Mouse (Mus musculus) forebrain, embryonic 10.5 days (tissue): ENCODE measurements at regions not wholly inside any gene's neighbourhood (a gene's known extent, or its start where the extent isn't known, plus 50 kb on each side); places are given as distances from the start of the nearest gene placed in this dataset.

ENCODE experiments used
- DNase-seq: peaks from one replicate; pipeline ENCODE4 v3.0.0-alpha.2; 2017; ENCODE audit warnings: low spot score; ENCODE audit errors: extremely low spot score
- H3K27ac ChIP-seq: fragments of 300-500 bp; sonication (generic); 2 replicates; pipeline ENCODE4 v1.5.1; 2016; ENCODE audit warnings: mild to moderate bottlenecking
- H3K27me3 ChIP-seq: fragments of 300-500 bp; sonication (generic); 2 replicates; pipeline ENCODE4 v1.6.1; 2016; ENCODE audit warnings: mild to moderate bottlenecking; ENCODE audit not compliant: poor library complexity, severe bottlenecking
- H3K36me3 ChIP-seq: fragments of 300-500 bp; sonication (generic); replicated peaks from 2 replicates; pipeline ENCODE4 v1.6.1; 2016; ENCODE audit warnings: mild to moderate bottlenecking, moderate library complexity
- H3K4me1 ChIP-seq: fragments of 300-500 bp; sonication (generic); 2 replicates; pipeline ENCODE4 v1.6.1; 2016
- H3K4me3 ChIP-seq: fragments of 300-500 bp; sonication (generic); 2 replicates; pipeline ENCODE4 v1.5.1; 2016; ENCODE audit warnings: mild to moderate bottlenecking, moderate library complexity
- H3K9me3 ChIP-seq: fragments of 300-500 bp; sonication (generic); 2 replicates; pipeline ENCODE4 v1.6.1; 2016; ENCODE audit warnings: mild to moderate bottlenecking, moderate library complexity
- WGBS: fragments of 180-500 bp; shearing (Covaris S2); methylation state at CpG from one replicate; pipeline ENCODE4 v1.1.7; 2016; 5-methylcytosine and 5-hydroxymethylcytosine counted together

DNA sequence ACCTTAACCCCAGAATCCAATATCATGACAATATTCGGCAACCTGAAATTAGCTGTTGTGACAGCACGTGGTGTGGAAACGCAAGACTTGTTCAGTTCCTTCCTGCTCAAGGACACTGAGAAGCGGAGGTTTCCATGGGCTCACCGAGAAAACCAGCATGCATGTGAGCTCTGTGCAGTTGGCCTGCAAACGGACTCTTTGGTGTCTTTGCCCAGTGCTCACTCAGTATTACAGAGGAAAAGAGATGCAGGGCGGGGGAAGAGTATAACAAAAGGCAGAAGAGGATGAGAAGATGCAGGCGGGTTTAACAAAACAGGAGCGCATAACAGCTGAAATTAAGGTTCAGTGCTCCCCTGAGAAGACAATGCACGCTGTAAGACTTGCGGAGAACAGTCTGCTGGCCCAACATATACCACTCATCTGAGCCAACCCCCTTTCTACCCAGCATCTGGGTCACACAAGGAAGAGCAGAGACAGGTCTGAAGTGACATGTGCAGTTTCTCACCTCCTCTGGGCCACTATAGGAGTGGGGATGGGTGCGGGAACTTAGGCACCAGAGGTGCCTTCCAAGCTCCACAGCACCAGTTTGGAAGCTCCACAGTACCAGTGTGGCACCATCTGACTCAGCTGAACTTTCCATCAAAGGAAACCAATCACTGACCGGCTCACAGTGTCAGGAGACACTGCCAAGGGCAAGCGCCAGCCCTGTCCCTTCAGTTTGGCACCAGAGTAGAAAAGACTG, 133.6 kb upstream of the Klf7 start:
- no peak for DNase-seq
- 84% methylated on average over 14 of the region's 14 CpGs for WGBS
- Histone ChIP-seq H3K9me3 (no peaks in the 10 kb centered on the region), H3K36me3 (no peaks in the 10 kb centered on the region), H3K27ac (no peak overlapping the region), H3K27me3 (no peaks in the 10 kb centered on the region), H3K4me3 (no peak overlapping the region), H3K4me1 (peaks cover 40% of the 10 kb centered on the region)

DNA sequence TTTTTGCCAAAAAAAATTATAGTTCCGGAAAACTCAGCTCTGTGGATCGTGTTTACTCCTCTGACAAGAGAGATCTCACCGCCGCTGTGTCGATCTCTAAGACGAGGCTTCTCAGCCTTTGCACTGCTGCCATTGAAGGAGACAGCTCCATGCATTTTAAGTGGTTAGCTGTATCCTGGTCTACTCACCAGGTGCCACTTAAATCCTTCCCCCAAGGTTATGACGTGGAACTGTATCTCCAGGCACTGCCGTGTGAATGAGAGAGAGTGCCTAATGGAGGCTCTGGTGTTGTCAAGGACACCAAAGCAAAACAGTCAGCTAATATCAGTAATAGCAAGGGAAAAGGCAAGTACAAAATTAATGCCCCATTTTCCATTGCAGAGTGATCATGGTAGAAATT, 132.6 kb upstream of the Klf7 start:
- 81% methylated on average over 8 of the region's 8 CpGs for WGBS
- no peaks in the 10 kb centered on the region for H3K36me3 ChIP-seq
- H3K4me3 ChIP-seq, result no peak overlapping the region
- H3K9me3 ChIP-seq, result no peaks in the 10 kb centered on the region
- no peak for DNase-seq
- no peaks in the 10 kb centered on the region for H3K27me3 ChIP-seq
- H3K27ac ChIP-seq, result no peak overlapping the region
- H3K4me1 ChIP-seq, result peaks cover 40% of the 10 kb centered on the region

DNA sequence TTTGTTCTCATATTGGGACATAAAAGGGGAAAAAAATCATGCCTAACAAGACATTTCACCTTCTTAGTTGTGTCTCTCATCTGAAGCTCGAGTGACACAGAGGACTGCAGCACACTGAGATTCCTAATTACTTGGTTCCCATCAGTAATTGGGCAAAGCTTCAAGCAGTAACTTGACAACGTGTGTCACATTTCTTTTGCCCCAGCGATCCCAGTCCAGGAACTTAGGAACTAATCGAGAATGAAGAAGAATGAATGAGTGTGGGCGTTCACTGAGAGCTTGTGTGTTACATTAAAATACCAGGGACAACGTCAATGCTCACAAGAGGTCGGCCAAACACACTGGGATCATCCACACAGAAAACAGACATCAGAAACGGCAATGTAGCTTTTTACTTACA, 131.9 kb upstream of the Klf7 start:
- no peak overlapping the region for H3K4me3 ChIP-seq
- no peak overlapping the region for H3K27ac ChIP-seq
- H3K4me1 ChIP-seq, result peaks cover 40% of the 10 kb centered on the region
- no peaks in the 10 kb centered on the region for H3K27me3 ChIP-seq
- H3K36me3 ChIP-seq, result no peaks in the 10 kb centered on the region
- WGBS, result 31% methylated on average over 8 of the region's 8 CpGs
- no peak for DNase-seq
- no peaks in the 10 kb centered on the region for H3K9me3 ChIP-seq

DNA sequence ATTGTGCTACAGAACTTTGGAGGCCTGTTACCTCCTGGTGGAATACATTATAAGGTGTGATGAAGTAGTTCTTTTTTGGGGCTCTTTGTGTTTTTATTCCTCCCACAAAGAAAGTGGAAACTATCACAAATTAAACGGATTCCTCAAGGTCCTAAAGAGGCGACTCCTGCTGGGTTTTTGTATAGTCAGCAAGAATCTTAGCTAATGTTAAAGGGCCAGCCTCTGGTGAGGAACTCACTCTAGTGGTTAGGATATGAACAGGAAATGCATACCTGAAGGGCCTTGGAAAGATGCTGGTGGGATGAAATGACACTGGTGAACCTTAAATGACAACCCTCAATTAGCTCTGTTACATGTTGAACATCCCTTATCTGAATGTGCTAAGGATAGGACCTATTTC, 120.3 kb upstream of the Klf7 start:
- Histone ChIP-seq H3K9me3 (no peaks in the 10 kb centered on the region), H3K36me3 (no peaks in the 10 kb centered on the region), H3K27me3 (no peaks in the 10 kb centered on the region), H3K4me1 (0 out of 2 replicates have a peak, but pooled peaks cover 3% of the 10 kb centered on the region), H3K27ac (no peak overlapping the region), H3K4me3 (no peak overlapping the region)
- no peak for DNase-seq
- 40% methylated on average over 2 of the region's 2 CpGs for WGBS

DNA sequence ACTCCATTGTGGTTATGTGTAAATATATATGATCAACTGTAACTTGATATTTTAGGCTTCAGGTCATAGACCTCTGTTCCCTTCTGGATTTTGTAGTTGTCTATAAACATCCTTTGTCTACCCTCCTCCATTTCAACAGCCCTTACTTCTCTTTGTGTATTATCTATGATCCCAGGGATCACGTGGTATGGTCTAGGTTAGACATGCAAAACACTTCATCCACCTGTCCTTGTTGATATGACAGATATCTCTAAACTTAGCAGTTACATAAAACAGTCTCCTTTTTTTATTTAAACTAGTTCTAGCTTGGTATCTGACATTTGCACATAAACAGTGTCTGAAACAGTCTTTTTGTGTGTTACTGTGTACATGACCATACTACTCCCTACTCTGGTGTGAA, 107.6 kb upstream of the Klf7 start:
- H3K27ac ChIP-seq, result no peak overlapping the region
- no peak overlapping the region for H3K4me3 ChIP-seq
- H3K36me3 ChIP-seq, result no peaks in the 10 kb centered on the region
- H3K9me3 ChIP-seq, result no peaks in the 10 kb centered on the region
- peaks cover 25% of the 10 kb centered on the region for H3K4me1 ChIP-seq
- WGBS, result 87% methylated on average over 1 of the region's 1 CpGs
- no peak for DNase-seq
- H3K27me3 ChIP-seq, result no peaks in the 10 kb centered on the region

DNA sequence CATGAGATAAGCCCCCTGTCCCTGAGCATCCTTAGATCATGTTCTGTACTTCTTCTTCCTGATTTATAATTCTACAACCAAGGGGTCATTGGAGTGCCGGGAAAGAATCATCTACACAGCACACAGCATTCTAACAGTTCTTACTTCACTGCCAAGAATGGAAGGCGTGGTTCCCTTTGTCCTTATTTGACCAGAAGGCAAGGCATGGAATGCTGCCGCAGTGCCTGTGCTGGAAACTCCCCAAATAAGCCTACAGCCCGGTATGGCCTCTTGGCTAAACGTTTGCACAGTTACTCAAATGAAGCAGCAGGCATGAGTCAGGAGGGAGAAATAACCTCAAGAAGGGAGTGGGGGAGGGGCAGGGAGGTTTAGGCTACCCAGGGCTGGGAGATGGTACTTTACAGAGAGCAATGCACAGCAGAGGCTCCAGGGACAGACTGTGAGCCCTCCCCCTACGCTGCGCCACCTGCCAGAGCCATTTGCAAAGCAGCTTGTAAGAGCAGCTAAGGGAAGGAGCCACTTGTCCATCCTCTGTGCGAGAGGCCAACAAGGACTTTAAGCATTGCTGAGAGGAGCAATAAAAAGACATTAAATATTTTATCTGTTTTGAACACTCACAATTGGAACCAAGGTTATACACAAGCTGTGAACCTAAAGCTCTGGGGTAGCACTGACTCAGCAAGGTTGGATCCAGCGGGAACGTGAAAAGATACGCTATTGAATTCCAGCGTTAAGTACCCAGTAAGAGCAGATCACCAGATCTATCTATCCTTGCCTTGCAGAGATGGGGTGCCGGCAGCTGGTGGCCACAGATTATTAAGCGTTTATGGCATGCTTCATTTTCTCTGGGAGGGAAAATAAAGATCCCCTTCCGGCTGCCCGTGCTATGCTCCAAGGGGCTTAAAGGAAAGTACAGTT, 104.2 kb upstream of the Klf7 start:
- Histone ChIP-seq H3K27me3 (no peaks in the 10 kb centered on the region), H3K27ac (peak overlapping the region; percentile 77), H3K4me3 (no peak overlapping the region), H3K9me3 (no peaks in the 10 kb centered on the region), H3K4me1 (peaks cover 41% of the 10 kb centered on the region), H3K36me3 (no peaks in the 10 kb centered on the region)
- WGBS, result 35% methylated on average over 16 of the region's 16 CpGs
- peak; percentile 28 for DNase-seq

DNA sequence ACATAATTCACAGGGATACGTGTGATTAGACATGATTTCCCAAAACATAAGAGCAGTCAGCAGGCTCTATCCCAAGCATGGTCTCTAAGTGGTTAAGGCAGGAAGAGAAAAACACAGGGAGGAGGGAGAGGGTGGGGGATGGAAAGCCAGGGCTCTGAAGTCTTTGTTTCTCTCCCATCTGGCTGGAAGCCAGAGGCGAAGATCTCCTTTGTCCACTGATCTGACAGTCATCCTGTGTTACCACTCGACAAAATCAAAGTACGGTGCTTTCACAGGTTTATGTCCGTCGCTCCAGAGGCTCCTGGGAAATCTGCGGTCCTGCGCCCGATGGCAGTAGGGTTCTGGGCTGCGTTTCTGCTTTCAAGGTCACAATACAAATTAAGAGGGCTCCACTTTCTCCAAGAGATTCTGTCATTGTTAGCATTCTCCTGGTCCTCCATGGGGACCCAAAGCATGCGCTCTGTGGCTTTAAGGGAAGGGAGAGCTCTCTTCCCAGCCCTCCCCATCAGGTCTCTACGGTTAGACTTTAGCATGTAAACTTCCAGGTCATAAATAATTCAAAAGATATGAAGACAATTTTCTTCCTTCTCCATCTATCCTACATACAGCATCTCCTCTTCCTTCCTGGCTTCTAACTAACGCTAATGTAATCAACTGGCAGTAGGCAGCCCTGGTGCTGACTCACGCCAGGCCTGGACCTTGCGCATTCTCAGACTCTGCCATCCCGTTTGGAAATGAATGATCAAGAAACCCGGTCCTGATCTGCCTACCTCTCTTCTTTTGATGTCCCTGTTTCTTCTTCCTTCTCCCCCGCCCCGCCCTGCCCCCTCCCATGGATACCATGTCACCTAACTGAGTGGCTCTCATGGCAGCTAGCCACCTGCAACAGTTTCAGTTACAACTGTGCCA, 102.0 kb upstream of the Klf7 start:
- Histone ChIP-seq H3K36me3 (no peaks in the 10 kb centered on the region), H3K9me3 (no peaks in the 10 kb centered on the region), H3K27me3 (no peaks in the 10 kb centered on the region), H3K4me3 (no peak overlapping the region), H3K4me1 (peaks cover 56% of the 10 kb centered on the region), H3K27ac (peak overlapping the region; percentile 77)
- no peak for DNase-seq
- WGBS, result 81% methylated on average over 19 of the region's 19 CpGs

DNA sequence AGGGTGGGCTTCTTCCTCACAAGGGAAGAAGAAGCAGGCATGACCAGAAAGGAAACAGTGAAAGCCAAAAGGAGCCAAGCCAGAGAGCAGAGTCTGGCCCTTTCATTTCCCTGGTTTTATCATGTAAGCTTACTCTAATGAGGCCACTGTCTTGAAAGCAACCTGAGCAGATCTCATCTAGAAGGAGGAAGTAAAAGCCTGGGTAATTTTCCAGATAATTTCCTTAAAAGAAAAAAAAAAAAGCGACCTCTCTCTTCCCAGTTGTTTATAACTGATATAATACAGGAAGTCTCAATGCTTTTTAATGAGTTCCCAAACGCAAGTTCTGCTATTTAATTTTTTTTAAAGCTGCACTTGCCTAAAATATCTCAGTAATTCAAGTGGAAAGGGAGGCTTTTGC, 100.4 kb upstream of the Klf7 start:
- Histone ChIP-seq H3K27me3 (no peaks in the 10 kb centered on the region), H3K4me1 (peaks cover 45% of the 10 kb centered on the region)
- WGBS, result 80% methylated on average over 2 of the region's 2 CpGs

DNA sequence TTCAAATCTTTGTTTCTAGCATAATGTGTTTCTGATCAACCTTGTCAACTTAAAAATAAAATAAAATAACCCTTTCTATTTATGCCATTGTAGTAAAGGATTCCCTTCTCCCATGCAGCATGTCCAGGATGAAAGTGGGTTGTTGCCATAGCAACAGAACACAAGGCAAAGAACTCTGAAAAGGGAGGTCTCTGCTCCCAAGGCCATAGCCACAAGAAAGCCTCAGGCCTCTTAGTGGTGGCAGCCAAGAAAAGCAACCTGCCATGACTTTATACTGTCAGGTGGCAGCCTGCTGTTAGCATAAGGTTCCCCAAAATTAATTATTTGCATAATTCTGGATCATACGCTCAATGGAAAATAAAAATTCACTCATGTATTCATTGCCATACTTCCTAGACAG, 98.4 kb upstream of the Klf7 start:
- Histone ChIP-seq H3K27ac (no peak overlapping the region), H3K27me3 (no peaks in the 10 kb centered on the region), H3K9me3 (no peaks in the 10 kb centered on the region), H3K4me1 (peaks cover 31% of the 10 kb centered on the region), H3K4me3 (no peak overlapping the region), H3K36me3 (no peaks in the 10 kb centered on the region)
- WGBS, result 85% methylated on average over 1 of the region's 1 CpGs
- no peak for DNase-seq

More for the DNA sequence above, 100.4 kb upstream of the Klf7 start:
- Histone ChIP-seq H3K4me3 (no peak overlapping the region), H3K9me3 (no peaks in the 10 kb centered on the region), H3K36me3 (no peaks in the 10 kb centered on the region), H3K27ac (no peak overlapping the region)
- DNase-seq, result no peak

DNA sequence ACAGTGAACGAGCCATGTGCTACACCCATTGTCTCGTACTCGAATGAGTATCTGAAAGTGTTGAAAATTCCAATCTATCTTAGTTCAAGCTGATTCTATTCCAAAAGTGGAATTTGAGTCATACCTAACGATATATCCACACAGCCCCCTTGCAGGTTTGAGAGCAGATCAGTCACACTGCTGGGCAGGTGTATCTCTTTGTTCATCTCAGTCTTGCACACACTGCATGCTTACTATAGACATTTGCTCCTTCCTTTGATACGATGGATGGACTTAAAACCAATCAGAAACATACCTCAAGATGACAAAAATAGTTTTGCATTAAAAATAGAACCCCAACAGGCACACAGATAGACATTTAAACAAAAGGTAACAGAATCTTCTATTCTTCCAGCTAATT, 98.0 kb upstream of the Klf7 start:
- WGBS, result 80% methylated on average over 5 of the region's 5 CpGs
- no peaks in the 10 kb centered on the region for H3K27me3 ChIP-seq
- no peak for DNase-seq
- peak overlapping the region; percentile 15; the same call in 1 of the 2 replicates for H3K27ac ChIP-seq
- no peak overlapping the region for H3K4me3 ChIP-seq
- no peaks in the 10 kb centered on the region for H3K36me3 ChIP-seq
- H3K4me1 ChIP-seq, result peaks cover 33% of the 10 kb centered on the region
- H3K9me3 ChIP-seq, result no peaks in the 10 kb centered on the region

DNA sequence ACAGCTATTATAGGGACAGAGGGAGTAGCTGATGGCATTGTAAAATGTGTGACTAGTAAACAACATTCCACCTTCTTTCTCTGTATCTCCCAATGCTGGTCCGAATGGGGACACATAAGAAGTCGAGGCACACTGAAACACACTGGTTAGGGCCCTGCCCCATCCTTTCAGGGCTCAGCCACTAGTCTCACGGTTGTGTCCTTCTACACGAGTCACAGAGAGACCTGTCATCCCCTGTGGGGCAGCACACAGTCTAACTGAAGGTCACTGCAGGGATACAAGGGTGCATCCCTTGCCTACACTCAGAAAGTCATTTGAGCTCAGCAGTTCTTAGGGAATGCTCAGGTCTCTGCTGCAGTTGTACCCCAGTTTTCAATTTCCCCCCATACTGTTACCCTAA, 93.6 kb upstream of the Klf7 start:
- 83% methylated on average over 4 of the region's 4 CpGs for WGBS
- Histone ChIP-seq H3K36me3 (no peaks in the 10 kb centered on the region), H3K4me3 (no peak overlapping the region), H3K27ac (no peak overlapping the region), H3K27me3 (no peaks in the 10 kb centered on the region), H3K9me3 (no peaks in the 10 kb centered on the region), H3K4me1 (peaks cover 26% of the 10 kb centered on the region)
- no peak for DNase-seq

DNA sequence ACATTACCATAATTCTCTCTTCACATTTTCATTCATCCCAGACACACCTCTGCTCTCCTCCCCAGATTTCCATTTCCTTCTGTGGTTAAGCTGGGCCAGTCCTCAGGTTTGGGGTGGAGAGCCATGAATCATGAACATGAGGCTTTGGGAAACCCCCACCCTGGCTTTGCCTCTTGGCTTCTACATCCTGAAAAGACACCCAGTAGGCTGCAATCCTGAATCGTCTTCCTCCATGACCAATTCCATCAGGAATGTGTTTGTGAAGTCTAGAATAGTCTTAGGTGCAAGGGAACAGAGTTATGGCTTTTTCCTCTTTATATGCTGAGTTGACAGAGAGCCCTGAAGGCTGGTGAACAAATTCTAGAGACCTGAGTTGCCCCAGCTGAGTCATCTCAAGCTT, 87.0 kb upstream of the Klf7 start:
- peaks cover 5% of the 10 kb centered on the region for H3K4me1 ChIP-seq
- H3K27ac ChIP-seq, result no peak overlapping the region
- 89% methylated on average over 1 of the region's 1 CpGs for WGBS
- no peak for DNase-seq
- H3K27me3 ChIP-seq, result no peaks in the 10 kb centered on the region
- H3K9me3 ChIP-seq, result peaks cover 8% of the 10 kb centered on the region; the same call in 1 of the 2 replicates
- no peaks in the 10 kb centered on the region for H3K36me3 ChIP-seq
- no peak overlapping the region for H3K4me3 ChIP-seq
